Mouse (Mus musculus) liver, embryonic 15.5 days (tissue): ENCODE results near the gene Nin. TPM values are rescaled to one million over a fixed set of nuclear protein-coding genes. Genes with fewer than 3 reads are reported as not detected.

Source experiments
- ATAC-seq: fragments of 200-750 bp; cut with Nextera tagmentation; 2 replicates; pipeline ENCODE4 v1.8.0; 2017; ENCODE audit warnings: moderate number of reproducible peaks, mild to moderate bottlenecking, moderate library complexity; ENCODE audit not compliant: insufficient read depth
- H3K27ac ChIP-seq: fragments of 300-500 bp; sonication (generic); replicated peaks from 2 replicates; pipeline ENCODE4 v1.5.1; 2015; ENCODE audit warnings: mild to moderate bottlenecking, inconsistent platforms
- H3K27me3 ChIP-seq: fragments of 300-500 bp; sonication (generic); 2 replicates; pipeline ENCODE4 v1.6.1; 2015; ENCODE audit warnings: mild to moderate bottlenecking, inconsistent platforms
- H3K36me3 ChIP-seq: fragments of 300-500 bp; sonication (generic); replicated peaks from 2 replicates; pipeline ENCODE4 v1.6.1; 2015; ENCODE audit warnings: moderate library complexity, mild to moderate bottlenecking, inconsistent platforms
- H3K4me1 ChIP-seq: fragments of 300-500 bp; sonication (generic); replicated peaks from 2 replicates; pipeline ENCODE4 v1.6.1; 2015; ENCODE audit warnings: inconsistent platforms
- H3K4me2 ChIP-seq: fragments of 300-500 bp; sonication (generic); 2 replicates; pipeline ENCODE4 v1.6.1; 2015; ENCODE audit warnings: moderate library complexity, mild to moderate bottlenecking, inconsistent platforms
- H3K4me3 ChIP-seq: fragments of 300-500 bp; sonication (generic); replicated peaks from 2 replicates; pipeline ENCODE4 v1.5.1; 2015; ENCODE audit warnings: mild to moderate bottlenecking, inconsistent platforms
- H3K9ac ChIP-seq: fragments of 300-500 bp; sonication (generic); 2 replicates; pipeline ENCODE4 v1.6.1; 2015; ENCODE audit warnings: moderate library complexity, mild to moderate bottlenecking, inconsistent platforms
- H3K9me3 ChIP-seq: fragments of 300-500 bp; sonication (generic); replicated peaks from 2 replicates; pipeline ENCODE4 v1.6.1; 2016; ENCODE audit warnings: inconsistent platforms
- WGBS: fragments of 180-500 bp; shearing (Covaris S2); methylation state at CpG from one replicate; pipeline ENCODE4 v1.1.7; 2015; ENCODE audit warnings: mixed read lengths; ENCODE audit not compliant: insufficient replicate concordance; 5-methylcytosine and 5-hydroxymethylcytosine counted together
- polyA plus RNA-seq: library from polyadenylated mRNA; unstranded; fragments of >200 nt; fragmentation: Nextera tagmentation; extraction: Ambion mirVana; gene quantifications from 2 replicates; pipeline ENCODE4 v1.2.1, GENCODE M21; 2015

The Nin gene
- polyA plus RNA-seq, 1 experiment from 2014 or later, result 3.0 TPM

DNA sequence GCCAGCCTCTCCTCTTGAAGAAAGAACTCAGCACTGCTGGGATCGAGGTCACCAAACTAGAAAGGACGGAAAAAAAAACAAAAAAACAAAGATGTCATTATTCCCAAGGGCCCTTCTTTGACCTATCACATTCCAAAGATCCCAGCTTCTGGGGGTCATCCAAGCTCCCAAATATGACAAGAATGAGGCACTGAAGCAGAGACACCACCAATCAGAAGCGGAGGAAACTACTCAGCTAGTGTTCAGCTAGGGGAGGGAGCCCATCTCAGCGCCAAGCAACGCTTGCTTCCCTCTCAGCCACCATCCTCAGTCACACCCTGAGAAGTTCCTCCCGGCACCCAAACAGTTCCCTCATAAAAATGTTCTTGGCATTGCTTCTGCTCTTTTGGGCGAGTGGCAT is 62.8 kb downstream of the Nin start:
- no peak overlapping the region for H3K9ac ChIP-seq
- H3K27me3 ChIP-seq, result no peaks in the 10 kb centered on the region
- no peak overlapping the region for H3K4me3 ChIP-seq
- H3K4me2 ChIP-seq, result no peak overlapping the region
- no peaks in the 10 kb centered on the region for H3K9me3 ChIP-seq
- no peak overlapping the region for H3K27ac ChIP-seq
- H3K36me3 ChIP-seq, result peaks cover 27% of the 10 kb centered on the region
- no peak for ATAC-seq
- no peaks in the 10 kb centered on the region for H3K4me1 ChIP-seq
- 80% methylated on average over 7 of the region's 7 CpGs for WGBS

DNA sequence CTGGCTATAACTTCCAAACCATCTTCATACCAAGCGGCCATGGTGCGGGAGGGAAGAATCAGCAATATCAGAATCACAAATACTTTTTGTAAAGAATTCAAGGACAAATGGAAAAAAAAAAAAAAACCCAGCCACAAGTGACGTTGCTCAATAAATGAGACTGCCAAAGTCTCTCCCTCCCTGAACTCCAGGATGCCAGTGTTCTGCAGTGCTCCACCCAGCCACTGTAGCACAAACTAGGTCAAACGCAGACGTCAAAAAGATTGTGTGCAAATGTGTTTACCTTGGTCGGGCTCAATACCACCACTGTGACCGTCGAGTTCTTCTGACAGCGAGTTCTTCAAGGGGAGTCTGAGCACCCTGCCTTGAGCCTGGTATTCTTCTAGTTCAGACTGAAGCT is 64.8 kb downstream of the Nin start:
- Histone ChIP-seq H3K4me3 (no peak overlapping the region), H3K36me3 (peaks cover 25% of the 10 kb centered on the region), H3K4me2 (no peak overlapping the region), H3K4me1 (no peaks in the 10 kb centered on the region), H3K9me3 (no peaks in the 10 kb centered on the region), H3K9ac (no peak overlapping the region), H3K27me3 (no peaks in the 10 kb centered on the region), H3K27ac (no peak overlapping the region)
- WGBS, result 74% methylated on average over 9 of the region's 9 CpGs
- ATAC-seq, result no peak

DNA sequence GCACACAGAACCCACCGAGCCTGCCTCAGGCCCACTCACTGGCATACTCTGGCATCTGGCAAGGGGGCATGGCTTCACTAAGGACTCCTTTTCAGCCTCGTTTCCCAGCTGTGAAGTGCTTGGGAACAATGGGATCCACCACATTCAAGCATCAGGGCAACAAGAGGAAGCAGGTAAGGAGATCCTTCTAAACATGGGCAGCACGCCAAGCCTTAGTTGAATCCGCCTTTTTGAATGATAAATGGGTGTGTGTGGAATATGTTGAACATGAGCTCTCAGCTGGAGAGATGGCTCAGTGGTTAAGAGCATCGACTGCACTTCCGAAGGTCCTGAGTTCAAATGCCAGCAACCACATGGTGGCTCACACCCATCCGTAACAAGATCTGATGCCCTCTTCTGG is 66.2 kb downstream of the Nin start:
- no peak overlapping the region for H3K27ac ChIP-seq
- H3K4me2 ChIP-seq, result no peak overlapping the region
- WGBS, result 72% methylated on average over 7 of the region's 7 CpGs
- H3K9ac ChIP-seq, result no peak overlapping the region
- H3K9me3 ChIP-seq, result no peaks in the 10 kb centered on the region
- ATAC-seq, result no peak
- no peaks in the 10 kb centered on the region for H3K27me3 ChIP-seq
- no peaks in the 10 kb centered on the region for H3K4me1 ChIP-seq
- peaks cover 22% of the 10 kb centered on the region for H3K36me3 ChIP-seq
- no peak overlapping the region for H3K4me3 ChIP-seq

DNA sequence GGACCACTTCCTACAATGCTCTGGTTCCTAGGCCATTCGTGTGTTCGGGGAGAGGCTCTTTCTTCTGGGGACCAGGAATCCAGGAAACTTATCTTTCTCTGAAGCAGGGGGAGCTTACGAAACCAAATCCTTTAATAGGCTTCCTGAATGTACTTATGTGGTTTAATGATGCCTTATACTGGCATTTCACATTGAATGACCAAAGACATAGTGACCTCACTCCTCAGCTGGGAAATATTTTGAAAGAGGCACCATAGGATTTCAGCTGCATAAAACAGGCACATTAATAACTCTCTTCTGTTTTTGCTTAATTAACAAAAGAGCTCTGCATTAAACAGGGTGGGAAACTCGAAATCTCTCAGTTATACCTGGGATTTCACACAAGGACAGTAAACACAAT is 69.2 kb downstream of the Nin start:
- no peaks in the 10 kb centered on the region for H3K4me1 ChIP-seq
- ATAC-seq, result no peak
- H3K36me3 ChIP-seq, result peaks cover 17% of the 10 kb centered on the region; the same call in 1 of the 2 replicates
- H3K4me3 ChIP-seq, result no peak overlapping the region
- H3K9ac ChIP-seq, result no peak overlapping the region
- no peak overlapping the region for H3K27ac ChIP-seq
- H3K9me3 ChIP-seq, result no peaks in the 10 kb centered on the region
- no peaks in the 10 kb centered on the region for H3K27me3 ChIP-seq
- 65% methylated on average over 4 of the region's 4 CpGs for WGBS
- no peak overlapping the region for H3K4me2 ChIP-seq

DNA sequence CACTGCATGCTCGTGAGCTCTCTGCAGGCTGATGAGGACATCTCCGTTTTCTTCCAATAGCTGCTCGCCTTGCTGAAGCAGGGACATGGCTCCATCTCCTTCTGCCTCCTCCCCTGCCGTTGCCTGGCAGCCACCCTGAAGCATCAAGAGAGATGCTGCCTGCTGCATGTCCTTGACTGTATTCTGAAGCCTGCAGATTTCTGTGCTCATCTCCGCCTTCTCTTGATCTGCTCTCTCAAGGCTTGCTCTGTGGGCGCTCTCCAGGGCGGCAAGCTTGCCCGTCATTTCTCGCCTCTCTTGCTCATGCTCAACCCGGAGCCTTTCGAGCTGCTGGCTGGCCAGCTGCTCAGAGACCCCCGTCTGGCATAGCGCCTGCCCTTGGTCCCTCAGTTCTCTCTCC is 70.1 kb downstream of the Nin start:
- Histone ChIP-seq H3K36me3 (peaks cover 18% of the 10 kb centered on the region), H3K27ac (no peak overlapping the region), H3K9ac (no peak overlapping the region), H3K9me3 (no peaks in the 10 kb centered on the region), H3K4me1 (no peaks in the 10 kb centered on the region), H3K4me2 (no peak overlapping the region), H3K27me3 (no peaks in the 10 kb centered on the region), H3K4me3 (no peak overlapping the region)
- WGBS, result 83% methylated on average over 13 of the region's 13 CpGs
- no peak for ATAC-seq

DNA sequence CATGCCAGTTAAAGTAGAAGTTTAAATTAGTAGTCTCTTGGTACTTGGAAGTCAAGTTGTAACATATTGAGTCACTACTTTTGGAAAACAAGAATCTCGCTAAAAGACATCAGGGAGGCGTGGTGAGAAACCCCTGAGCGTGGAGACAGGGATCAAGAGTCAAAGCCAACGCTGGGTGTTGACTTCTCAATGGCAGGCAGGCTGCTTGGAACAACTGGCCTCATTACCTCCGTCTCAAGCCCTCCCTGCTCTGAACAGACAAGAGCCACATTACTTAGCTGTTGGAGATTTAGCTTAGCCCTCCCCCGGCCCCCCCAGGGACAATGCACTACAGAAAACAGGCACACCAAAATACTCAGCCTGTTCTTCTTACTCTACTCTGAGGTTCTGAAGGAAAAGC is 72.5 kb downstream of the Nin start:
- no peak for ATAC-seq
- Histone ChIP-seq H3K4me2 (no peak overlapping the region), H3K9me3 (no peaks in the 10 kb centered on the region), H3K27me3 (no peaks in the 10 kb centered on the region), H3K27ac (no peak overlapping the region), H3K9ac (no peak overlapping the region), H3K4me1 (no peaks in the 10 kb centered on the region), H3K4me3 (no peak overlapping the region), H3K36me3 (peaks cover 18% of the 10 kb centered on the region)
- WGBS, result 81% methylated on average over 6 of the region's 6 CpGs

DNA sequence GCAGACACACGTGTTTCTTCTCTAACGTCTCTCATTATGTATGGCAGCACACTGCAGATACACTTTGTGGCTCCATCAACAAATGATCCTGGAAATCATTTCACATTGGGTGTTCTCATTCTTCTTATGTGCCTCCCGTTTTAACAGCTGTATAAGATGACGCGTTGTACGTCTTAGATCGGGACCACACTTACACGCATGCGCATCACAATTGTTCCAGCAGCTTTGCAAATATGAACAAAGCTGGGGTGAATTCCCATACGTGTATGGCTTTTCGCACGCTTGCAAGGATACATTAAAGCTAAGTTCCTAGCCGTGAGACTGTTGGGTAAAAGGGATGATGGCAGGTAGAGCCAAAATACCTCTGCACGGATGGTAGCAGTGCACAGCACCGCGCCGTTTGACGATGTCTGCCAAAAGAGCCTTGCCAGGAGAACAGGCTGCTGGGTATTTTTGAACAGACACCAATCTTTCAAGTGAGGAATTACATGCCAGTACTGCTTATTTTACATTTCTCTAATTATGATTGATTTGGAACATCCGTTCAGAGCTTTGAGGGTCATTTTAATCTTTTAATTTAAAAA is 76.7 kb downstream of the Nin start:
- ATAC-seq, result no peak
- WGBS, result 86% methylated on average over 19 of the region's 19 CpGs

GRCm38 (mm10) chr12:70026233-70026632 is 87.3 kb downstream of the Nin start:
- H3K27ac ChIP-seq, result no peak overlapping the region
- no peaks in the 10 kb centered on the region for H3K4me1 ChIP-seq
- ATAC-seq, result no peak
- H3K4me2 ChIP-seq, result no peak overlapping the region
- H3K9ac ChIP-seq, result no peak overlapping the region
- H3K27me3 ChIP-seq, result no peaks in the 10 kb centered on the region
- H3K9me3 ChIP-seq, result no peaks in the 10 kb centered on the region
- peaks cover 17% of the 10 kb centered on the region for H3K36me3 ChIP-seq
- no peak overlapping the region for H3K4me3 ChIP-seq

More for the DNA sequence above, 76.7 kb downstream of the Nin start:
- Histone ChIP-seq H3K9me3 (no peaks in the 10 kb centered on the region), H3K36me3 (peaks cover 7% of the 10 kb centered on the region; the same call in 1 of the 2 replicates), H3K4me1 (no peaks in the 10 kb centered on the region), H3K27me3 (no peaks in the 10 kb centered on the region), H3K9ac (no peak overlapping the region), H3K4me3 (no peak overlapping the region), H3K4me2 (no peak overlapping the region), H3K27ac (no peak overlapping the region)

DNA sequence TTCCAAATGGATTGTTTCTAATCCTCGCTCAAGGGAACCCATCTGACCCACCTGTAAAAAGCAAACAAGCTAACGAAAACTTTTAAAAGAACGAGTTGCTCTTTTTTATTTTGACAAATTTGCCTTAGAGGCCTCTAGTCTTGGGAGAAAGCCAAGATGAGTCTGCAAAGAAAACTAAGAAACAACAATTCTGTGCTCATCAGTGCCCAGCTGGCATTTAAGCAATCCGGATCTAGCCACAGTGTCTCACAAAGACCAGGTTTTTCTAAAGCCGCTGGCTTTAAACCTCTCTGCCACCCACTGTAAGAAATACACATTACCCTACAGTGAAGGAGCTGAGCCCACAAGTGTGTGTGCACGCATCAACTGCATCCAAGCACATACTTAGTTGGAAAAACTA is 88.1 kb downstream of the Nin start:
- Histone ChIP-seq H3K9ac (no peak overlapping the region), H3K4me3 (no peak overlapping the region), H3K9me3 (no peaks in the 10 kb centered on the region), H3K36me3 (peaks cover 21% of the 10 kb centered on the region), H3K4me2 (no peak overlapping the region), H3K27me3 (no peaks in the 10 kb centered on the region), H3K27ac (no peak overlapping the region), H3K4me1 (no peaks in the 10 kb centered on the region)
- WGBS, result 78% methylated on average over 6 of the region's 6 CpGs
- no peak for ATAC-seq

DNA sequence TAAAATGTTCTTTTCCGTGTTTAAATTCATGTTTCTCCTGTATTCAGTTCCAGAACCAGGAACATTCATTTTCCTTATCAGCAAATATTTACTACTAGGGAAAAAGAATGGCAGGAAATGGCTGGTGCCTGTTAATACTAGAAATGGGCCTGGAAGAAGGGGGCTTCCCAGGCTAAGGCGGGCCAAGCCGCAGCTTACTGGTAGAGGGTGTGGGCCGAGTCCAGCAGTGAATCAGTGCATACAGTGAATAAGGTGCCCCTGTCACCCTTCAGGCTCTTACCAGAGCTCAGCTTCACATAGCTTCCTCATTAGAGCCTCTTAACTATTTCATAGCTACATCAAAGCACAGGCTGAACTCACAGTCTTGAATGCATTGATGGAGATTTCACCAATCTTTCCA is 89.9 kb downstream of the Nin start:
- ATAC-seq, result no peak
- no peaks in the 10 kb centered on the region for H3K27me3 ChIP-seq
- H3K9ac ChIP-seq, result no peak overlapping the region
- WGBS, result 74% methylated on average over 4 of the region's 4 CpGs
- H3K4me2 ChIP-seq, result no peak overlapping the region
- H3K9me3 ChIP-seq, result no peaks in the 10 kb centered on the region
- H3K36me3 ChIP-seq, result peaks cover 26% of the 10 kb centered on the region
- no peak overlapping the region for H3K27ac ChIP-seq
- no peak overlapping the region for H3K4me3 ChIP-seq
- H3K4me1 ChIP-seq, result no peaks in the 10 kb centered on the region

GRCm38 (mm10) chr12:70018153-70018552 is 95.4 kb downstream of the Nin start:
- Histone ChIP-seq H3K9me3 (no peaks in the 10 kb centered on the region), H3K27ac (no peak overlapping the region), H3K27me3 (no peaks in the 10 kb centered on the region), H3K36me3 (0 out of 2 replicates have a peak, but pooled peaks cover 14% of the 10 kb centered on the region), H3K4me2 (no peak overlapping the region), H3K4me3 (no peak overlapping the region), H3K4me1 (no peaks in the 10 kb centered on the region), H3K9ac (no peak overlapping the region)
- WGBS, result 47% methylated on average over 4 of the region's 4 CpGs
- no peak for ATAC-seq

GRCm38 (mm10) chr12:70015936-70016335 is 97.6 kb downstream of the Nin start:
- 57% methylated on average over 4 of the region's 4 CpGs for WGBS
- H3K36me3 ChIP-seq, result peaks cover 16% of the 10 kb centered on the region; the same call in 1 of the 2 replicates

More at GRCm38 (mm10) chr12:70015936-70016335, 97.6 kb downstream of the Nin start:
- no peaks in the 10 kb centered on the region for H3K27me3 ChIP-seq
- no peak overlapping the region for H3K4me2 ChIP-seq
- H3K4me3 ChIP-seq, result no peak overlapping the region
- H3K9me3 ChIP-seq, result no peaks in the 10 kb centered on the region
- ATAC-seq, result no peak
- H3K27ac ChIP-seq, result no peak overlapping the region
- no peak overlapping the region for H3K9ac ChIP-seq
- H3K4me1 ChIP-seq, result no peaks in the 10 kb centered on the region
